Mouse (Mus musculus) C2C12 (cell line): ENCODE results near the gene Gpr3. TPM values are rescaled to one million over a fixed set of nuclear protein-coding genes. Genes with fewer than 3 reads are reported as not detected.

Experiments
- H3K27me3 ChIP-seq: one replicate; pipeline ENCODE4 v1.6.1; 2011; ENCODE audit not compliant: control insufficient read depth, insufficient read depth, insufficient read length
- H3K36me3 ChIP-seq: one replicate; pipeline ENCODE4 v1.6.1; 2011; ENCODE audit not compliant: control insufficient read depth, insufficient read depth
- H3K4me3 ChIP-seq: one replicate; pipeline ENCODE4 v1.5.1; 2011; ENCODE audit warnings: mild to moderate bottlenecking, control low read depth; ENCODE audit not compliant: poor library complexity, insufficient read depth, severe bottlenecking
- H3K79me2 ChIP-seq: one replicate; pipeline ENCODE4 v1.6.1; 2011; ENCODE audit not compliant: control insufficient read depth, insufficient read depth
- H3K79me3 ChIP-seq: one replicate; pipeline ENCODE4 v1.6.1; 2011; ENCODE audit warnings: low read depth, control low read depth
- H3ac ChIP-seq: one replicate; pipeline ENCODE3; 2011; ENCODE audit warnings: low read depth; ENCODE audit not compliant: control insufficient read depth, insufficient read length
- CEBPB ChIP-seq: IDR thresholded peaks from one replicate; pipeline ENCODE4 v1.6.1; 2011; ENCODE audit warnings: low read depth, mild to moderate bottlenecking, control low read depth, moderate library complexity
- CTCF ChIP-seq: IDR thresholded peaks from one replicate; pipeline ENCODE4 v1.5.1; 2011; ENCODE audit not compliant: control insufficient read depth, insufficient read depth, insufficient read length
- FOSL1 ChIP-seq: IDR thresholded peaks from one replicate; pipeline ENCODE4 v1.8.0; 2011; ENCODE audit warnings: mild to moderate bottlenecking, low read length; ENCODE audit not compliant: poor library complexity, insufficient read depth, severe bottlenecking
- MAX ChIP-seq: IDR thresholded peaks from one replicate; pipeline ENCODE4 v1.6.1; 2011; ENCODE audit warnings: mild to moderate bottlenecking, control low read depth
- MYOD1 ChIP-seq: IDR thresholded peaks from one replicate; pipeline ENCODE4 v1.6.1; 2011; ENCODE audit warnings: low read depth; ENCODE audit not compliant: control insufficient read depth, insufficient read length
- MYOG ChIP-seq: IDR thresholded peaks from one replicate; pipeline ENCODE4 v1.6.1; 2011; ENCODE audit not compliant: control insufficient read depth, insufficient read length; ENCODE audit errors: extremely low read depth
- USF1 ChIP-seq: IDR thresholded peaks from one replicate; pipeline ENCODE4 v1.6.1; 2011; ENCODE audit warnings: low read depth, mild to moderate bottlenecking, control low read depth, moderate library complexity
- polyA plus RNA-seq: library from polyadenylated mRNA; unstranded; fragments of >200 nt; fragmentation: generic; extraction: Trizol; gene quantifications from one replicate; pipeline ENCODE4 v1.2.1, GENCODE M21; 2012; ENCODE audit warnings: missing spikeins

Gene Gpr3
- polyA plus RNA-seq, 1 experiment: 0.53 TPM

GRCm38 (mm10) chr4:133196852-133197251 lies 15.5 kb downstream of the Gpr3 start:
- no peaks in the 10 kb centered on the region for H3K27me3 ChIP-seq
- H3K79me3 ChIP-seq: no peaks in the 10 kb centered on the region
- no peak overlapping the region for H3K4me3 ChIP-seq
- no peaks in the 10 kb centered on the region for H3K79me2 ChIP-seq
- H3ac ChIP-seq: no peak overlapping the region
- TF ChIP-seq CTCF (no peak), CEBPB (no peak), MYOD1 (no peak), FOSL1 (no peak), MYOG (no peak), USF1 (no peak), MAX (no peak)
- peaks cover 34% of the 10 kb centered on the region for H3K36me3 ChIP-seq

- no peak for TF ChIP-seq MYOD1
- no peak for TF ChIP-seq USF1
- TF ChIP-seq MYOG: no peak
- no peak for TF ChIP-seq CTCF
- TF ChIP-seq MAX: no peak
- TF ChIP-seq CEBPB: no peak
- TF ChIP-seq FOSL1: no peak
- Histone ChIP-seq H3K36me3 (peaks cover 41% of the 10 kb centered on the region), H3K79me3 (no peaks in the 10 kb centered on the region), H3K4me3 (no peak overlapping the region), H3K79me2 (no peaks in the 10 kb centered on the region), H3K27me3 (no peaks in the 10 kb centered on the region), H3ac (no peak overlapping the region)
Observed at GRCm38 (mm10) chr4:133196136-133196535, 16.2 kb downstream of the Gpr3 start.

GRCm38 (mm10) chr4:133195014-133195413 lies 17.3 kb downstream of the Gpr3 start:
- Histone ChIP-seq H3K36me3 (peaks cover 52% of the 10 kb centered on the region), H3K79me2 (no peaks in the 10 kb centered on the region)

GRCm38 (mm10) chr4:133194482-133194881 lies 17.9 kb downstream of the Gpr3 start:
- peaks cover 55% of the 10 kb centered on the region for H3K36me3 ChIP-seq
- no peaks in the 10 kb centered on the region for H3K79me2 ChIP-seq
- peaks cover 3% of the 10 kb centered on the region for H3K79me3 ChIP-seq
- TF ChIP-seq MAX (no peak), FOSL1 (no peak), CEBPB (no peak), USF1 (no peak), MYOG (no peak), CTCF (no peak), MYOD1 (no peak)
- no peaks in the 10 kb centered on the region for H3K27me3 ChIP-seq
- no peak overlapping the region for H3K4me3 ChIP-seq
- H3ac ChIP-seq: no peak overlapping the region

More at GRCm38 (mm10) chr4:133195014-133195413, 17.3 kb downstream of the Gpr3 start:
- H3K79me3 ChIP-seq: peaks cover 3% of the 10 kb centered on the region
- no peak overlapping the region for H3ac ChIP-seq
- H3K27me3 ChIP-seq: no peaks in the 10 kb centered on the region
- H3K4me3 ChIP-seq: no peak overlapping the region
- TF ChIP-seq CEBPB (no peak), MYOG (no peak), USF1 (no peak), MYOD1 (peak; percentile 74), FOSL1 (no peak)

GRCm38 (mm10) chr4:133189396-133189795 lies 22.9 kb downstream of the Gpr3 start:
- peaks cover 5% of the 10 kb centered on the region for H3K79me3 ChIP-seq
- H3K79me2 ChIP-seq: peaks cover 14% of the 10 kb centered on the region
- H3K4me3 ChIP-seq: no peak overlapping the region
- no peaks in the 10 kb centered on the region for H3K27me3 ChIP-seq
- TF ChIP-seq FOSL1 (no peak), CEBPB (no peak), MYOG (no peak), MYOD1 (no peak), MAX (no peak), CTCF (no peak), USF1 (no peak)
- peaks cover 68% of the 10 kb centered on the region for H3K36me3 ChIP-seq
- no peak overlapping the region for H3ac ChIP-seq

- no peaks in the 10 kb centered on the region for H3K27me3 ChIP-seq
- H3K79me3 ChIP-seq: peaks cover 9% of the 10 kb centered on the region
- peaks cover 34% of the 10 kb centered on the region for H3K79me2 ChIP-seq
- no peak overlapping the region for H3ac ChIP-seq
- TF ChIP-seq MYOD1 (no peak), MYOG (no peak), MAX (no peak), USF1 (no peak), FOSL1 (no peak), CEBPB (no peak), CTCF (no peak)
- H3K36me3 ChIP-seq: peaks cover 59% of the 10 kb centered on the region
- H3K4me3 ChIP-seq: no peak overlapping the region
Observed at GRCm38 (mm10) chr4:133186856-133187255, 25.5 kb downstream of the Gpr3 start.
